Mouse (Mus musculus) macrophage (primary cell): ENCODE results near the gene Lrmda. TPM values are rescaled to one million over a fixed set of nuclear protein-coding genes. Genes with fewer than 3 reads are reported as not detected.
"Not testable (repeated sequence)": the region's sequence is repeated elsewhere in the genome, so short reads cannot be mapped to it uniquely, and the experiment has no call there.

ENCODE experiments used
- H3K27ac ChIP-seq: fragments of 350-480 bp; formaldehyde crosslinking; 2 replicates; pipeline ENCODE4 v1.9.0; 2021
- H3K36me3 ChIP-seq: fragments of 350-480 bp; formaldehyde crosslinking; 2 replicates; pipeline ENCODE4 v1.9.0; 2021; ENCODE audit errors: inconsistent target
- H3K4me3 ChIP-seq: fragments of 350-480 bp; formaldehyde crosslinking; 2 replicates; pipeline ENCODE4 v1.9.0; 2021; ENCODE audit errors: inconsistent target
- H3K79me2 ChIP-seq: fragments of 350-480 bp; formaldehyde crosslinking; 2 replicates; pipeline ENCODE4 v1.9.0; 2021; ENCODE audit errors: inconsistent target
- WGBS: methylation state at CpG from one replicate; pipeline ENCODE4 v1.1.7; 2026; ENCODE audit warnings: inconsistent platforms; ENCODE audit not compliant: missing documents; 5-methylcytosine and 5-hydroxymethylcytosine counted together
- polyA plus RNA-seq: library from polyadenylated mRNA; stranded (reverse); fragments of 250-400 nt; gene quantifications from 3 replicates; pipeline ENCODE4 v1.2.4, GENCODE M21; 2018; ENCODE audit warnings: inconsistent platforms

Gene Lrmda
- polyA plus RNA-seq, 1 experiment from 2014 or later: 18.1 TPM

DNA sequence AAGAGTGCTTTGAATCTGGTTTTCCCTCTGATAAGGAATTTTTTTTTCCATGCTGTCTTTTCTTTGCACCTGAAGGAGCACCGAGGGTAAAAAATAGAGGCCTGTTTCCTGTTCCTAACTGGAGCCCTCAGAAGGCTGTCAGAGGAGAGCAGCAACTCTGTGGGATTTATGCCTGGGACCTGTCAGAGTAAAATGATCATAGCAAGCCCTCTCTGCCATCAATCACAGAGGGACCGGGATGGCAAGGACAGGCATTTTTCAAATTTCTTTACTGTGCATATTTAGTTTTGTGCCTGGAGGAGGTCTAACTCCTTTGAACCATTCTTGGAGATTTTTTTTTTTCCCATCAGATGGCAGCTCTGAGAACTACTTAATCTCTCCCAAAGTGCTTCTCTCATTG lies 739.7 kb downstream of the Lrmda start:
- no peaks in the 10 kb centered on the region for H3K79me2 ChIP-seq
- no peaks in the 10 kb centered on the region for H3K36me3 ChIP-seq
- 22% methylated on average over 2 of the region's 2 CpGs for WGBS
- H3K4me3 ChIP-seq: no peak overlapping the region
- H3K27ac ChIP-seq: peak overlapping the region; percentile 90

DNA sequence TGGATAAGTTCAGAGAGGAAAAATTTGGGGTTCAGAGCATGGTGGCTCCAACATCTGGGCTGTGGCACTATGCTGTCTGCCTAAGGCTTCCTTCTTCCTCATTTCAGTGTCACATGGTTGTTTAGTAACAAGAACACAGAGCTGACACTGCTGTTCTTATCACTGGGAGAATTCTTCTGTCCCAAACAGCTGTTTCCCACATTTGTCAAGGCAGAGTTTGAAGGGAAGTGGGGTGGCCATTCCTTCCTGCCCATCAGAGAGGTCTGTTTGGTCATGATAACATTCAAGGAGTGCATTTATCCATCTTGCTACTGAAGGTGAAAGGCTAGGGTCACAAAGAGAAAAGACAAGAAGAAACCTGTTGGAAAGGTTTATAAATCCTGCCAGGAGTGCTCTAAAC lies 740.2 kb downstream of the Lrmda start:
- H3K36me3 ChIP-seq: no peaks in the 10 kb centered on the region
- peak overlapping the region; percentile 90 for H3K27ac ChIP-seq
- no peak overlapping the region for H3K4me3 ChIP-seq
- no peaks in the 10 kb centered on the region for H3K79me2 ChIP-seq

DNA sequence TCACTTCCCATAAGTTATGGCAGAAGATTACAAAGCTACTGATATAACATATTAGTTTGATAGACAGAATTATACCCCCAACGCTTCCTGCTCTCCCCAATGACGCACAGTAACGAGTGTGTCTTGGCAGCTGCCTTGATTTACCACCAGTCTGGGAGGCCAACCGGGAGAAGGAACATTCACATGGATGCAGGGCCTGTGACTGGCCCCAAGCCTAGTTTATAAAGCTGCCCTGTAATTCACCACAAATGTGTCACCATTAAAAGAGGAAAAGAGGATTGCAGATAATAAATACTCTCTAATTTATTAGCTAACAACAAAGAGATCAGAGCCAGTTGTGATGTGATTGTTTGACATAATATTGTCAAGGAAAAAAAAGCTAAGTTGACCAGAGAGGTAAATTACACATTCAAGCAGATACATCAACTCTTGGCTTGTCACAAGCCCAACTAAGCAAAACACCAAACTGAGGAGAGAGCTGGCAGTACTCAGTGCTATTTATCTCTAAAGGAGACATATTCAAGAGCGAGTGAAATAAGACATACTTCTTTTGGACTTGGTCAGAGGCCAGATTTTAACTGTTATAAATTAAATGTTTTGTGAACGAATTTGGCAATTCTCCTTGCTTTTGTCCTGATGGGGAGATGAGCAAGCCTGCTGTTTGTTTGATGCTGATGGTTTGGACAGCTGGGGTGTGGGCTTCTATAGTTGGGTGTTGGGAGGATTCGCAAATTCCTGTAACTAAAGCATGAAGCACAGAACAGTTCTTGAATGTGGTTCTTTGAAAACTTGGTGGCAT lies 740.9 kb downstream of the Lrmda start:
- Histone ChIP-seq H3K4me3 (no peak overlapping the region), H3K36me3 (no peaks in the 10 kb centered on the region), H3K79me2 (no peaks in the 10 kb centered on the region), H3K27ac (peak overlapping the region; percentile 90)
- 63% methylated on average over 7 of the region's 7 CpGs for WGBS

DNA sequence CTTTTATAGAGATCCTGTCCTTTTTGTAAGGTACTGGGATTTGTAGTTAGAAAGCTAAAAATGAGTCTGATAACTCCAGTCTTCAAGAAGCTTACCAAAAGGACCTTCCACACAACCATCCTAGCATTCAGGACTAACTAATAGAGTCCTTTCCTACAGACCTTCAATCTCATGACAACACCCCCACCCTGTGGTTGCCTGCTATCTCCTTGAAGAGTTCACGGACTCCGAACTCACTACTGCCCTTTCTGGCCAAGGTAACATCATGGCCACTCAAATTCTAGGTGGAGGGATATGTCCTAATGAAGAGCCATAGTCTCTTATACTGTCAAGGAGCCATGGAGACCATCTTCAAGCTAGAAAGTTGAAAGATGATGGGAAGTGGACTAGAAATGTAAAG lies 762.2 kb downstream of the Lrmda start:
- Histone ChIP-seq H3K79me2 (no peaks in the 10 kb centered on the region), H3K36me3 (no peaks in the 10 kb centered on the region), H3K27ac (no peak overlapping the region), H3K4me3 (no peak overlapping the region)
- WGBS: 83% methylated on average over 2 of the region's 2 CpGs

DNA sequence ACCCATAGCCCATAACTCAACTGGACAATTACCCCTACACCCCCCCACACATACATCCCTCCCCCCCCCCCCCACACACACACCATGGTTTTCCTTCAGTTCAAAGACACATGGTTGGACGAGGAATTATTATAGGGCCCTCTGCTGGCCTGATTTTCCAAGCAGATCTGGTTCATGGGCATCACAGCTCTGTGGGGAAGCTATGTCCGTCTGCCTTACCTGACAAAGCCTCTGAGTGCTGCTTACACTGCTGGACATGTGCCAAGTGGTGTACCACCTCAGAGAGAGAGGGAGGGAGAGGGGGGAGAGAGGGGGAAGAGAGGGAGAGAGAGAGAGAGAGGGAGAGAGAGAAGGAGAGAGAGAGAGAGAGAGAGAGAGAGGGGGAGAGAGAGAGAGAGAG lies 762.9 kb downstream of the Lrmda start:
- Histone ChIP-seq H3K27ac (no peak overlapping the region), H3K4me3 (no peak overlapping the region), H3K36me3 (no peaks in the 10 kb centered on the region), H3K79me2 (no peaks in the 10 kb centered on the region)
- 77% methylated on average over 2 of the region's 2 CpGs for WGBS

DNA sequence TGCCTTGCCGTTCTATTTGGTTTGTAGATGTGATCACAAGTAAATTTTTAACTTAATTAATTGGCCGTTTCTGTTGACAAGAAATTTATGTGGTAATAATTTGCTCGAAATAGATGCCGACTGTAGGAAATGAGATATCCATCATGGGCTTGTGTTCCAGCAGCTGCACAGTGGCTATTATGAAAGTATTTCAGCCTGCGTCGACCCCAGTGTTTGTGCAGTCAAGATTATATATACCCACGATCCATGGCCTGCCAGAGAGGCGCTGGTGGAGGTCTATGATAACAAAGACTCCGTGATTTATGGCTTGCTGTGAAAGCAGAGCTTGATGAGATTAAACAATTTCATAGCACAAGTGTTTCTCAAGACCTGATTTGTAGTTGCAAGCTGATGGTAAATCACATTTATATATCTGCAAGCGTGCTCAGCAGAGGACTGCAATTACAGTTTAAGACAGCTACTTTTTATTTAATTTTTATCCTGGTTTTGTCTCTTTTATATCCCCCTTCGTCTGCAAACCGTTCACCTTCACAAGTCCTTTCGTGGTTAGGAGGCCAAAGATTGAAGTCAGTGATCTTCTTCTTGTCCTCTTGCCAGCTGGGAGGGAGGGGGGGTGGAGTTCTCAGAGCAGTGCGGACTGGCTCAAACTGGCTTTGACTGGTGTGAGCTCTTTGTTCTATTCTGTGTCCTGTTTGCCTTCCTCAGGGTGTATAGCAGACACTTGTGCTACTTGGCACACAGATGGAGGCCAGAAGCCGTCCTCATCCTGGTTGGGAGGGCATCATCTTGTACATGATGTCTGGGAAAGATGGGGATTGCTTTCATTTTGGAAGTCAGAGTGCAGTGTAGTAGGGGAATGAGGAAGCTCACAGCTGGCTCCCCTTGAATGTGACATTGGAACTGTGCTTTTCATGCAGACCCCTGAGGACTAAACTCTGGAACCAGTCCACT lies 764.0 kb downstream of the Lrmda start:
- Histone ChIP-seq H3K4me3 (no peak overlapping the region), H3K36me3 (no peaks in the 10 kb centered on the region), H3K79me2 (no peaks in the 10 kb centered on the region), H3K27ac (no peak overlapping the region)
- WGBS: 43% methylated on average over 15 of the region's 15 CpGs

DNA sequence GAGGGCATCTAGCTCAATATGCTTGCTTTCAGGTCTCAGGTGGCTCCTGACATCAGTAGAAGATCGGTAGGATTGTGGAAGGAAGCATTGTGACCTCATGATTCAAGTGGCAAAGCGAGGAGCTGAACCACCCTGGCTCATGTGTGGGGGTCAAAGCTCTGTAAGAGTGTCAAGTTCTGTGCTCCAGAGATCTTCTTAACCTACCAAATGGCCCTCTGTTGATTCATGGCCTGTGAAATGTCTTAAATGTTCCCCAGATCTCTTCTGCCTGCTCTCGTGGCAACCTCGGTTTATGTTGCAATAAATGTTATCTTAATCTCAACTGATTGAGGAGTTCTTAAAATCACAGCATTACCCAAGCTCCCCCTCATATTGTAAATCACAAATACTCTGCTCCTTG lies 780.5 kb downstream of the Lrmda start:
- Histone ChIP-seq H3K79me2 (no peaks in the 10 kb centered on the region), H3K4me3 (no peak overlapping the region)
- 74% methylated on average over 4 of the region's 4 CpGs for WGBS

DNA sequence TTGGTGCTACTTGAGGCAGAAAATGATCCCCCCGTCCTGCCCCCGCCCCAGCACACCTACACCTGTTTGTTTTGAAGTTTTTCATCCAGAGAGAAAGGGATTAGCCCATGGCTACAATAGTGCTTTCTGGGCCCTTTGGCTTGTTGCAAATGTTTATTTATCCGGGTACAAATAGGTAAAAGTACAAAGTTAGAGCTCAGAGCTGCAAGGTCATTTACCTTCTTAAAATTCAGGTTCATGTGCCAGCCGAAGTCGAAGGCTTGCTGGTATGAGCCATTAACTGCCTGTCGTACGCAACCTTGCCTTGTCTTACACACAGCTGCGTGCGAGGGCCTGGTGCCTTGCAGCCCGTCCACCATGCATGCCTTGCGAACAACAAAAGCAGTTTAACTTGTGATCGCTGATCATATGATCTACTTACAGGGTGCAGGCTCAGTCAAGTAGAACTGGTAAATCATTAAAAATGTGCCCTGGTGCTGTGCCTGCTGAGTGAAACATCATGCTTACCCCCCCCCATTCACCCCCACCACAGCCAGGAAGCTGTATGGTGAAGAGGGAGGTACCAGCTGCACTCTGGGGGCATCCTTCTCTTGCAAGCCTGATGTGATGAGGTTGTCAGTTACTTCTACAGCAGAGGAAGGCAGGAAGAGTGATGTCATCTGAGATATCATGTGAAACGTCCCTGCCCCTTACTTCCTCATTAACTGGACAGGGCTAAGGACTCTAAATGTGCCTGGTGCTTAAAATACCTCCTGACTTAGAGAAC lies 781.5 kb downstream of the Lrmda start:
- Histone ChIP-seq H3K36me3 (no peaks in the 10 kb centered on the region), H3K79me2 (no peaks in the 10 kb centered on the region), H3K27ac (peak overlapping the region; percentile 97), H3K4me3 (no peak overlapping the region; the same call in 1 of the 2 replicates)
- 71% methylated on average over 13 of the region's 13 CpGs for WGBS

More for the DNA sequence above, 780.5 kb downstream of the Lrmda start:
- Histone ChIP-seq H3K27ac (peak overlapping the region; percentile 97), H3K36me3 (no peaks in the 10 kb centered on the region)

DNA sequence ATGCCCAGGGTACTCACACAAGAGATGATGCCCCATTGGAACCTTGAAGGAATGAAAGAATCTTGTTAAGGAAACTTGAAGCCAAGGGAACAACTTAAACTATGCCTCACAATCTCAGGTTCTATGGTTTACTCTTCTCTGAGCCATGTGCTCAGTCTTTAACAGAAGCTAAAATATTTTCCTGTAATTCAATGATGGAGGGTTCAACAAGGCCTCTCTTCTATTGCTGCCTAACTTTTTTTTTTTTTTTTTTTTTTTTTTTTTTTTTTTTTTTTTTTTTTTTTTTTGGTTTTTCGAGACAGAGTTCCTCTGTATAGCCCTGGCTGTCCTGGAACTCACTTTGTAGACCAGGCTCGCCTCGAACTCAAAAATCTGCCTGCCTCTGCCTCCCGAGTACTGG lies 782.2 kb downstream of the Lrmda start:
- not testable (repeated sequence) for H3K79me2 ChIP-seq, H3K36me3 ChIP-seq, H3K4me3 ChIP-seq
- WGBS: 69% methylated on average over 3 of the region's 4 CpGs
- peak overlapping the region; percentile 97 for H3K27ac ChIP-seq

DNA sequence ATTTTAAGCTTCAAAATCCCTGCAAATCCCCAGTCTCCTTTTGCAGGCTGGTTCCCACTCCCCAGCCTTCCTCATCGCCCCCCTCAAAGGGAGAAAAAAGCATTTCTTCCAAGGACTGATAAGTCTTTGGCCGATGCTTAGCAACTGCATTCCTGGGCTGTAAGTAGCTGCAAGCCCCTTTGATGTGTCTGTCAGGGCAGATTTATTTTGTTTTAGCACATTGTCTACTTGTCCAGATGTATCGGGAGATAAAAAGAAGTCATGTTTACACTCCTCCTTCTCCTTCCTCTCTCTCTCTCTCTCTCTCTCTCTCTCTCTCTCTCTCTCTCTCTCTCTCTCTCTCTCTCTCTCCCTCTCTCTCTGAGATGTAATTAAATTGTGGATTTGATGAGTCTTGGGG lies 787.8 kb downstream of the Lrmda start:
- Histone ChIP-seq H3K4me3 (no peak overlapping the region), H3K79me2 (no peaks in the 10 kb centered on the region), H3K27ac (no peak overlapping the region), H3K36me3 (no peaks in the 10 kb centered on the region)
- WGBS: 66% methylated on average over 3 of the region's 3 CpGs

DNA sequence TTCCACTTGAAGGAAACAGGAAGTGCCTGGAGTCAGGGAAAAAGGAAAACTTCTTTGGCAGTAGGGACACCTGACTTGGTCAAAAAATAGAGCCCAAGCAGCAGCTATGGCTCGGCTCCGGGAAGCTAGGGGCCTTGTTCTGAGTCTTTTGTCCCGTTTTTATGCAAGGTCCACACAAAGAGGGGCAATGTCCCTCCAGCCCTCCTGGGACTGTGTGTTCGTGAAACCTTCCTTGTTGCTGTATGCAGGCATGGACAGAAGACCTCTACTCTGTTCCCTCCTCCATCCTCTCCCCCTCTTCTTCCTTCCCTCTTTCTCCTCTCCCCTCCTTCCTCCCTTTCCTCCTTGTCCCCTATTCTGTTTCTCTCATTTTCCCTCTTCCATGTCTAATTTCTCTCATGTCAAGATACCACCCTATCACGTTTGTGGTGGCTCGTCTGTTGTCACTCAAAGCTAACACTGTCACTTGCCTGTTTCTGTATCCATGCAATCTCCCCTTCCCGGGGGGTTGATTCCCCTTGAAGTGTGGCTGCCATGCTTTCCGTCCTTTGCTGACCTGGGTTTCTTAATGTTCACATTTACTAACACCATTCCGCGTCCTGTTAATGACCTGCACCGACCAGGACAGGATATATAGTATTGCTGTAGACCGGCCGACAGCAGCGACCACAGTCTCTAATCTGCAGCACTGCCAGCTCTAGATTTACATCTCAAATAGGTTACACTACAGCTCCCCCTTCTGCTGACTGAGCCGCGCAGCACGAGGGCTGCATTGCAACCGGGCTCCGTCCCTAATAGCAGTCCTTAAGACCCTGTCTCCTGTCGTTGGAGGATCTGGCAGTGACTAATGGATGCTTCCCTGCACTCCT lies 788.4 kb downstream of the Lrmda start:
- Histone ChIP-seq H3K79me2 (no peaks in the 10 kb centered on the region), H3K36me3 (no peaks in the 10 kb centered on the region), H3K4me3 (no peak overlapping the region; the same call in 1 of the 2 replicates), H3K27ac (peak overlapping the region; percentile 45)
- 17% methylated on average over 20 of the region's 20 CpGs for WGBS

DNA sequence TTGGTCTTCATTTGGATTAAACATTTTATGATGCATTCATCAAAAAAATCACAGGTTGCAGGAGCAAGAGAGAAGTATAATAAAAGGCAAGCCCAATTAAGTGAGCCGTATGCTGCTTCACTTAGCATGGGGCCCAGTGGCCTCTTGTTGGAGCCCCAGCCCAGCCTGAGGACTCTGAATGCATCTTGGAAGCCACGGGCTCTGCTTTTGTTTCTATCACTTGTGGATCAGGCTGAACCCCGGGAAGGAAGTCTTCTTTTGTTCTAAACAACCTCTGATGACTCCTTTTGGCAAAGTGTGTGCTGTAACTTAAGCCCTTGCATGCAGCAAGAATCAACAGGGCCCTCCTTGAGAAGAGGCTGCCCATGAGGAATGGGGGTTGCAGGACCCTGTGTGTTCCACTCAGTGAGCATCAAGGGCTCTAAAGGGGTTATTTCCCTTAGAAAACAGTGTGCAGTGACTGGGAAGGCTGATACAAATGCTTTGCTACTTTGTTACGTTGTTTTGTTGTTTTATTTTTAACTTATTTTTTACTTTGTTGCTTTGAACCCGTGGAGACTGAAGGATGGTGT lies 789.2 kb downstream of the Lrmda start:
- Histone ChIP-seq H3K27ac (no peak overlapping the region), H3K79me2 (no peaks in the 10 kb centered on the region), H3K36me3 (no peaks in the 10 kb centered on the region), H3K4me3 (no peak overlapping the region)
- 62% methylated on average over 5 of the region's 5 CpGs for WGBS

DNA sequence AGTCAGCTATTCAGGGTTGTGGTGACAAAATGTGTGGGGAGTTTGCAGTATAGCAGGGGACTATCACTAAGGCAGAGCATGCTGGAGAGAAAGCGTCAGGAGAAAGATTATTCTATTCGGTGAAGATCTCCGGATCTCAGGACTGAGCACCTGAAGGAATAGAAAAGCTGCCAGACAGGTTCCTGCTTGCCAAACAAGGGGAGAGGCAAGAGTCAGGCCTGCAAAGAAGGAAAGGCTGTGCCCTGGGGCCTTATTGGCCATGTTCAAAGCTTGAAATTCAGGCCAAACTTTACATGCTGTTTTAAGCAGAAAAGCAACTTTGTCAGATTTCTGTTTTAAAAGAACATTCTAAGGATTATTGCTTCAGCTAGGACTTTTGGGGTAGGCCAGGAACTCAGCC lies 789.7 kb downstream of the Lrmda start:
- Histone ChIP-seq H3K36me3 (no peaks in the 10 kb centered on the region), H3K4me3 (no peak overlapping the region), H3K79me2 (no peaks in the 10 kb centered on the region), H3K27ac (no peak overlapping the region)
- 100% methylated on average over 3 of the region's 3 CpGs for WGBS
